Mouse (Mus musculus): Measurements from ENCODE around the gene Fam155a. TPM values are rescaled to one million over a fixed set of nuclear protein-coding genes. Genes with fewer than 3 reads are reported as not detected.
"Not testable (repeated sequence)": the region's sequence is repeated elsewhere in the genome, so short reads cannot be mapped to it uniquely, and the experiment has no call there.

Gene Fam155a
- polyA plus RNA-seq (2012) = not detected in 2 replicates

- peaks cover 39% of the 10 kb centered on the region for H3K27me3 ChIP-seq (ENCODE audit: control insufficient read depth)
- no peaks in the 10 kb centered on the region for H3K36me3 ChIP-seq (ENCODE audit: control insufficient read depth)
- no peak for TF ChIP-seq GATA1 (IDR thresholded peaks at IDR 0.05; ENCODE audit: low read length)
- TF ChIP-seq TAL1 (IDR thresholded peaks at IDR 0.05; ENCODE audit: low read length) = no peak
- H3K9me3 ChIP-seq (ENCODE audit: control insufficient read depth, low read length) = peaks cover 5% of the 10 kb centered on the region; the same call in 1 of the 2 replicates
- H3K4me1 ChIP-seq (ENCODE audit: control insufficient read depth) = no peaks in the 10 kb centered on the region
- H3K4me3 ChIP-seq (replicated peaks) = no peak within 1 kb of the TSS
These were observed at the start of gene Fam155a for GRCm38 (mm10) chr8:9770999-9771605. Fam155a (minus strand) TSS chr8:9771161.

GRCm38 (mm10) chr8:9813273-9813946 is 42.4 kb upstream of the Fam155a start:
- H3K9me3 ChIP-seq (ENCODE audit: control insufficient read depth, low read length) = peaks cover 3% of the 10 kb centered on the region
- H3K4me3 ChIP-seq (replicated peaks) = no peak overlapping the region
- TF ChIP-seq GATA1 (IDR thresholded peaks at IDR 0.05; ENCODE audit: low read length) (no peak), TAL1 (IDR thresholded peaks at IDR 0.05; ENCODE audit: low read length) (no peak)
- H3K4me1 ChIP-seq (ENCODE audit: control insufficient read depth) = no peaks in the 10 kb centered on the region
- H3K36me3 ChIP-seq (ENCODE audit: control insufficient read depth) = no peaks in the 10 kb centered on the region
- no peaks in the 10 kb centered on the region for H3K27me3 ChIP-seq (ENCODE audit: control insufficient read depth)

- Histone ChIP-seq H3K27me3 (ENCODE audit: control insufficient read depth) (no peaks in the 10 kb centered on the region), H3K36me3 (ENCODE audit: control insufficient read depth) (no peaks in the 10 kb centered on the region), H3K9me3 (ENCODE audit: control insufficient read depth, low read length) (peaks cover 3% of the 10 kb centered on the region), H3K4me3 (replicated peaks) (no peak overlapping the region), H3K4me1 (ENCODE audit: control insufficient read depth) (no peaks in the 10 kb centered on the region)
- TF ChIP-seq GATA1 (IDR thresholded peaks at IDR 0.05; ENCODE audit: low read length) (no peak), TAL1 (IDR thresholded peaks at IDR 0.05; ENCODE audit: low read length) (no peak)
These were observed 40.1 kb upstream of the Fam155a start for GRCm38 (mm10) chr8:9810955-9811530.

GRCm38 (mm10) chr8:9808596-9808995 is 37.6 kb upstream of the Fam155a start:
- Histone ChIP-seq H3K36me3 (ENCODE audit: control insufficient read depth) (no peaks in the 10 kb centered on the region), H3K27me3 (ENCODE audit: control insufficient read depth) (no peaks in the 10 kb centered on the region), H3K9me3 (ENCODE audit: control insufficient read depth, low read length) (peaks cover 3% of the 10 kb centered on the region), H3K4me3 (replicated peaks) (no peak overlapping the region), H3K4me1 (ENCODE audit: control insufficient read depth) (no peaks in the 10 kb centered on the region)
- TF ChIP-seq TAL1 (IDR thresholded peaks at IDR 0.05; ENCODE audit: low read length) = no peak
- TF ChIP-seq GATA1 (IDR thresholded peaks at IDR 0.05; ENCODE audit: low read length) = no peak

- Histone ChIP-seq H3K4me1 (ENCODE audit: control insufficient read depth) (no peaks in the 10 kb centered on the region), H3K27me3 (ENCODE audit: control insufficient read depth) (no peaks in the 10 kb centered on the region), H3K9me3 (ENCODE audit: control insufficient read depth, low read length) (peaks cover 6% of the 10 kb centered on the region), H3K4me3 (replicated peaks) (no peak overlapping the region), H3K36me3 (ENCODE audit: control insufficient read depth) (no peaks in the 10 kb centered on the region)
- TF ChIP-seq TAL1 (IDR thresholded peaks at IDR 0.05; ENCODE audit: low read length) = no peak
- no peak for TF ChIP-seq GATA1 (IDR thresholded peaks at IDR 0.05; ENCODE audit: low read length)
These were observed 34.7 kb upstream of the Fam155a start for GRCm38 (mm10) chr8:9805676-9806075.

GRCm38 (mm10) chr8:9800346-9800745 is 29.4 kb upstream of the Fam155a start:
- H3K4me1 ChIP-seq (ENCODE audit: control insufficient read depth); H3K36me3 ChIP-seq (ENCODE audit: control insufficient read depth); H3K27me3 ChIP-seq (ENCODE audit: control insufficient read depth); H3K4me3 ChIP-seq (replicated peaks): not testable (repeated sequence)
- H3K9me3 ChIP-seq (ENCODE audit: control insufficient read depth, low read length) = peaks cover 13% of the 10 kb centered on the region

- Histone ChIP-seq H3K9me3 (ENCODE audit: control insufficient read depth, low read length) (peaks cover 13% of the 10 kb centered on the region), H3K27me3 (ENCODE audit: control insufficient read depth) (no peaks in the 10 kb centered on the region), H3K4me1 (ENCODE audit: control insufficient read depth) (no peaks in the 10 kb centered on the region), H3K4me3 (replicated peaks) (no peak overlapping the region), H3K36me3 (ENCODE audit: control insufficient read depth) (no peaks in the 10 kb centered on the region)
- no peak for TF ChIP-seq GATA1 (IDR thresholded peaks at IDR 0.05; ENCODE audit: low read length)
- no peak for TF ChIP-seq TAL1 (IDR thresholded peaks at IDR 0.05; ENCODE audit: low read length)
These were observed 29.0 kb upstream of the Fam155a start for GRCm38 (mm10) chr8:9799923-9800322.

GRCm38 (mm10) chr8:9797514-9797913 is 26.6 kb upstream of the Fam155a start:
- TF ChIP-seq GATA1 (IDR thresholded peaks at IDR 0.05; ENCODE audit: low read length) (no peak), TAL1 (IDR thresholded peaks at IDR 0.05; ENCODE audit: low read length) (no peak)
- H3K27me3 ChIP-seq (ENCODE audit: control insufficient read depth) = no peaks in the 10 kb centered on the region
- H3K4me3 ChIP-seq (replicated peaks) = no peak overlapping the region
- H3K4me1 ChIP-seq (ENCODE audit: control insufficient read depth) = no peaks in the 10 kb centered on the region
- H3K9me3 ChIP-seq (ENCODE audit: control insufficient read depth, low read length) = peaks cover 16% of the 10 kb centered on the region; the same call in 1 of the 2 replicates
- H3K36me3 ChIP-seq (ENCODE audit: control insufficient read depth) = no peaks in the 10 kb centered on the region

- Histone ChIP-seq H3K9me3 (ENCODE audit: control insufficient read depth, low read length) (peaks cover 15% of the 10 kb centered on the region; the same call in 1 of the 2 replicates), H3K36me3 (ENCODE audit: control insufficient read depth) (no peaks in the 10 kb centered on the region), H3K27me3 (ENCODE audit: control insufficient read depth) (no peaks in the 10 kb centered on the region), H3K4me3 (replicated peaks) (no peak overlapping the region), H3K4me1 (ENCODE audit: control insufficient read depth) (no peaks in the 10 kb centered on the region)
- TF ChIP-seq GATA1 (IDR thresholded peaks at IDR 0.05; ENCODE audit: low read length) = no peak
- TF ChIP-seq TAL1 (IDR thresholded peaks at IDR 0.05; ENCODE audit: low read length) = no peak
These were observed 24.8 kb upstream of the Fam155a start for GRCm38 (mm10) chr8:9795724-9796123.
